Mouse (Mus musculus) heart, adult 2 months (tissue): ENCODE results near the gene Rcan1. TPM values are rescaled to one million over a fixed set of nuclear protein-coding genes. Genes with fewer than 3 reads are reported as not detected.
"Not testable (repeated sequence)": the region's sequence is repeated elsewhere in the genome, so short reads cannot be mapped to it uniquely, and the experiment has no call there.

Experiments used
- DNase-seq, 2 experiments: peaks; one replicate each; pipeline ENCODE4 v3.0.0; 2021
- H3K27ac ChIP-seq: fragments of 200-600 bp; 2 replicates; pipeline ENCODE4 v1.8.1; 2022
- H3K27me3 ChIP-seq: fragments of 200-500 bp; 2 replicates; pipeline ENCODE4 v1.6.1; 2012; ENCODE audit warnings: mild to moderate bottlenecking, low read length, inconsistent platforms, mixed read lengths; ENCODE audit not compliant: control insufficient read depth, insufficient read depth
- H3K36me3 ChIP-seq: fragments of 200-500 bp; 2 replicates; pipeline ENCODE4 v1.6.1; 2012; ENCODE audit warnings: low read length, inconsistent platforms; ENCODE audit not compliant: control insufficient read depth, insufficient read depth
- H3K4me1 ChIP-seq: fragments of 200-500 bp; 2 replicates; pipeline ENCODE4 v1.6.1; 2011; ENCODE audit warnings: low read length; ENCODE audit not compliant: control insufficient read depth, insufficient read depth
- H3K4me3 ChIP-seq: fragments of 200-600 bp; 2 replicates; pipeline ENCODE4 v1.8.1; 2022
- H3K79me2 ChIP-seq: fragments of 200-500 bp; replicated peaks from 2 replicates; pipeline ENCODE4 v1.6.1; 2012; ENCODE audit warnings: mild to moderate bottlenecking, inconsistent platforms, low read length, moderate library complexity, mixed read lengths; ENCODE audit not compliant: control insufficient read depth, insufficient read depth
- H3K9ac ChIP-seq: fragments of 200-500 bp; 2 replicates; pipeline ENCODE4 v1.6.1; 2012; ENCODE audit warnings: low read depth, mild to moderate bottlenecking, control low read depth, inconsistent platforms, low read length, mixed read lengths
- CTCF ChIP-seq: fragments of 200-600 bp; IDR thresholded peaks from 2 replicates; pipeline ENCODE4 v1.8.1; 2022; ENCODE audit warnings: antibody characterized with exemption, mild to moderate bottlenecking, moderate library complexity
- EP300 ChIP-seq: fragments of 200-500 bp; IDR thresholded peaks from 2 replicates; pipeline ENCODE4 v1.6.1; 2011; ENCODE audit warnings: low read depth, low read length, control low read depth; ENCODE audit not compliant: insufficient read depth
- POLR2A ChIP-seq: fragments of 200-500 bp; IDR thresholded peaks from 2 replicates; pipeline ENCODE4 v1.6.1; 2011; ENCODE audit warnings: mild to moderate bottlenecking, low read depth, low read length, control low read depth; ENCODE audit not compliant: insufficient read depth
- WGBS: fragments of 180-500 bp; shearing (Covaris S2); methylation state at CpG from one replicate; pipeline ENCODE4 v1.1.7; 2018; 5-methylcytosine and 5-hydroxymethylcytosine counted together
- intact Hi-C: fragments of 180-260 bp; cut with DNase I; formaldehyde crosslinking; loops from one replicate; pipeline ENCODE4 v1.15.1; 2025
- long read RNA-seq: library from polyadenylated mRNA; stranded (forward); transcript quantifications from one replicate; pipeline ENCODE4 v2.0.0, GENCODE M21; 2021
- polyA plus RNA-seq: library from polyadenylated mRNA; depleted of rRNA; stranded (reverse); fragments of >200 nt; gene quantifications from 2 replicates; pipeline ENCODE4 v1.2.3, GENCODE M21; 2012; rRNA removed
- total RNA-seq, 2 experiments: library from RNA; stranded (reverse); gene quantifications; 2 replicates each; pipeline ENCODE4 v1.2.3; 2021

Gene Rcan1
- total RNA-seq (100 to 1,000 TPM in 1 of 2 experiments, 10 to 100 TPM in 1; 63.0 to 112 TPM), polyA plus RNA-seq (40.7 and 61.8 TPM in 2 replicates)
- long read RNA-seq, transcript Rcan1-202 (4 exons, 2,324 nt): minor isoform, 79 of 237 reads
- long read RNA-seq, transcript Rcan1-201 (4 exons, 2,190 nt): major isoform, 137 of 237 reads
- long read RNA-seq, partial matches to known transcripts: 2 of 237 reads
- long read RNA-seq, other reads (novel, unspliced or antisense): 19 of 237 reads

DNA sequence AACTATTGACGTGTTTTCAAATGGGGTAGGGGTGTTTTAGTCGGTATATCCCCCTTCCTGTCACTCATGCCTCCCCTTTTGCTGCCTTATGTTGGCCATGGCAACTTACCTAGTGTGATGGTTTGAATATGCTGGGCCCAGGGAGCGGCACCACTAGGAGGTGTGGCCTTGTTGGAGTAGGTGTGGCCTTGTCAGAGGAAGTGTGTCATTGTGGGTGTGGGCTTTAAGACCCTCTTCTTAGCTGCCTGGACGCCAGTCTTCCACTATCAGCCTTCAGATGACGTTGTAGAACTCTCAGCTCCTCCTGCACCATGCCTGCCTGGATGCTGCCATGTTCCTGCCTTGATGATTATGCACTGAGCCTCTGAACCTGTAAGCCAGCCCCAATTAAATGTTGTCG is at the start of gene Rcan1:
Rcan1 (minus strand) TSS at position 162 of the 400 bp plus-strand sequence.
- no peak for DNase-seq
- Histone ChIP-seq H3K27me3 (no peaks in the 10 kb centered on the region), H3K4me1 (peaks cover 2% of the 10 kb centered on the region; the same call in 1 of the 2 replicates), H3K27ac (no peak within 1 kb of the TSS), H3K9ac (no peak within 1 kb of the TSS), H3K36me3 (no peaks in the 10 kb centered on the region), H3K4me3 (no peak within 1 kb of the TSS), H3K79me2 (no peaks in the 10 kb centered on the region)
- WGBS: 71% methylated on average over 6 of the region's 6 CpGs
- TF ChIP-seq POLR2A: no peak
- TF ChIP-seq CTCF: no peak
- no peak for TF ChIP-seq EP300
- intact Hi-C loops: no loop called here

DNA sequence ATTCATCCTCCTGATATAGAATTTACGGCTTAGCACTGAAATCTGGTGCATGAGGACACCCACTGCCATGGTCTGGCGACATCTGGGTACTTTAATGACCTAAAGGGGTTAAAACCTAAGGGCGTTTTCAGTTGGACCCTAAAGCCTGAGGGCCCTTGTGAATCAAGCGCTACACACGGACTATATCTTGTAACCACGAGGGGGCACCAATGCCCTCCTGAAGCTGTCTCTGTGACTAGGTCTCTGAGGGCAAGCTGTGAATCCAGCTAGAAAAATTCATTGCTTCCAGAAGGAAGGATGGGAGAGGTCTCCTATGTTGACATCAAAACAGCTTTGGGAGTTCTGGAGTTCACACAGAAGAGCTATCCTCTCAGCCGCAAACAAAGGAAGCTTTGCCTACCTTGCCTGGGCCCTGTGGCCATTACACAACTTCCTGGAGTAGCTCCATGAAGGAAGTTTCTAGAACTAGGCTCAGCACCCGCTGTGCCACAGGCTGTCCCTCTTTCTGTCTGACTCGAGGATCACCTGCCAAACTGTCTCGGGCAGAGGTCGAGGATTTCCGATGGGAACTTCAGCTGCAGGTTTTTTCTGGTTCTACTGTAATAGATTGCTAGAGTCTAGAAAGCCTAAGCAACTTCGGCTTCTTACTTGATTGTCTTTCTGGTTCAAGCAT is 49.3 kb upstream of the Rcan1 start:
- Histone ChIP-seq H3K9ac (no peak overlapping the region), H3K4me3 (no peak overlapping the region), H3K79me2 (no peaks in the 10 kb centered on the region), H3K27ac (no peak overlapping the region), H3K36me3 (no peaks in the 10 kb centered on the region), H3K27me3 (no peaks in the 10 kb centered on the region), H3K4me1 (peaks cover 5% of the 10 kb centered on the region; the same call in 1 of the 2 replicates)
- TF ChIP-seq CTCF: peak; percentile 69
- no peak for TF ChIP-seq EP300
- no peak for TF ChIP-seq POLR2A
- DNase-seq: no peak
- intact Hi-C loops: loop anchor here (2.0 to 10.0 kb wide), 3 partner anchors 775 to 1022 kb away; no protein-coding TSS in a partner anchor
- 45% methylated on average over 13 of the region's 13 CpGs for WGBS

DNA sequence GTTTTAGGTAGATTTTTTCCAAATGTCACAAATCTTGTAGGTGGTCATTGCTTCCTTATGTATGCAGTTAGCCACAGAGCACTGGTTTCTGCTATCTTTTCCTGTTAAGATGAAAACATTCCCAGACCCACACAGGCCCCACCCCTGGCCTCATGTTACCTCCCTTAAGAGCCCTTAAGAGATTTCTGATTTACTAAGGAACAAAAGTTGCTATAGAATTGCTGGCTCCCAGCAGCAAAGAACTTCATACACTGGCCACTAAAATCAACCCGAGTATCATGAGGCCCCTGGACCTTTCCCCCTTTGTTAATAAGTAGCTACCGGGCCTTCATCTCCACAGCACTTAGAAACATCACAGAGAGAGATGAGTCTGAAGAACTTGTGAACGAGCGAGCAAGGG is 48.1 kb upstream of the Rcan1 start:
- no peak overlapping the region for H3K4me3 ChIP-seq
- H3K79me2 ChIP-seq: no peaks in the 10 kb centered on the region
- H3K9ac ChIP-seq: no peak overlapping the region
- H3K4me1 ChIP-seq: peaks cover 5% of the 10 kb centered on the region; the same call in 1 of the 2 replicates
- intact Hi-C loops: loop anchor here (10.0 kb wide), 1 partner anchor 776 kb away; no protein-coding TSS in a partner anchor
- H3K36me3 ChIP-seq: no peaks in the 10 kb centered on the region
- no peaks in the 10 kb centered on the region for H3K27me3 ChIP-seq
- WGBS: 74% methylated on average over 4 of the region's 4 CpGs
- H3K27ac ChIP-seq: no peak overlapping the region
- no peak for DNase-seq
- TF ChIP-seq POLR2A (no peak), EP300 (no peak), CTCF (no peak)

DNA sequence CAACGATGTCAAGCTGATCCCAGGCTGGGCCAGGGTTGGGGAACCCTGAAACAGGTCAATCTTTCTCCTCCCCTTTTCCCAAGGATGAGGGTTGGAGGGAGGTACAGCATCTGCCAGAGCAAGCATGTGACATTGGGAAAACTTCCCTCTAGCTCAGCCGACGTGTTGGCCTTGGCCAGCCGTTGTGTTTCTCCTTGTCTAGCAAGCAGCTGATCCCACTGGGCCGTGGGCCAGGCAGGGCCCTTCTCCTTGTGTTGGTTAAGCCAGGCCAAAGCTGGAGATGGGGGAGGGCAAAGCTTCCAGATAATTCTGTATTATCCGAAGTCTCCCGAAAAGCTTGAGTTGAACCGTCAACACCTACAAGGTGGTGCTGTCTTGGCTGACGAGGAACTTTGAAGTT is 45.5 kb upstream of the Rcan1 start:
- intact Hi-C loops: loop anchor here (10.0 kb wide), 1 partner anchor 779 kb away; no protein-coding TSS in a partner anchor
- Histone ChIP-seq H3K9ac (no peak overlapping the region), H3K4me1 (peaks cover 5% of the 10 kb centered on the region; the same call in 1 of the 2 replicates), H3K27me3 (no peaks in the 10 kb centered on the region; the same call in 1 of the 2 replicates), H3K27ac (no peak overlapping the region), H3K4me3 (no peak overlapping the region), H3K36me3 (no peaks in the 10 kb centered on the region), H3K79me2 (no peaks in the 10 kb centered on the region)
- peak; percentile 41 to 65 for DNase-seq
- WGBS: 35% methylated on average over 9 of the region's 9 CpGs
- peak; percentile 68 for TF ChIP-seq EP300
- no peak for TF ChIP-seq POLR2A
- no peak for TF ChIP-seq CTCF

DNA sequence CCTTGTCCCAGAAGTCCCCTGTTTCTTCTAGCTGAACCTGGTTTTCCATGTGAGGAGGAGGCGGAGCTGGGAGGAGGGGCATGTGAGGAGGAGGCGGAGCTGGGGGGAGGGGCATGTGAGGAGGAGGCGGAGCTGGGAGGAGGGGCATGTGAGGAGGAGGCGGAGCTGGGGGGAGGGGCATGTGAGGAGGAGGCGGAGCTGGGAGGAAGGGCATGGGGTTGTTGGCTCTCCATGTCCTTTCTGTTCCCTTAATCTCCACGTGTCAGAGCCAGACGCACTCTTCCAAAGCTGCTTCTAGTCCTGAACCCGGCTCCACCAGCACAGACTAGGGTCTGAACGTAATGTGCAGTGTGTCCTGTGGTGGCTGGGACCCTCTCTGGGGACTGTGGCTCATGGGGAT is 44.2 kb upstream of the Rcan1 start:
- not testable (repeated sequence) for H3K36me3 ChIP-seq, H3K4me3 ChIP-seq, H3K27ac ChIP-seq, H3K79me2 ChIP-seq, H3K9ac ChIP-seq, DNase-seq, H3K4me1 ChIP-seq, H3K27me3 ChIP-seq
- intact Hi-C loops: loop anchor here (10.0 kb wide), 1 partner anchor 780 kb away; no protein-coding TSS in a partner anchor
- WGBS: 78% methylated on average over 7 of the region's 9 CpGs
